Comparison of ENCODE assay signal across 22 mouse cellular contexts in genomic region chr9:79823438-79823837, GRCm38 (mm10). TPM values are rescaled to one million over a fixed set of nuclear protein-coding genes. Genes with fewer than 3 reads are reported as not detected.
A peak's percentile ranks its signal among the peaks of the same experiment; 100 is the strongest.
DNase-seq lines count a peak whose midpoint lies in the region; ATAC-seq and TF ChIP-seq lines count a peak whose summit lies in the region.
"Had no signal": no experiment of that assay in that cellular context is flagged by ENCODE, and none has a peak within 500 bp of the region (broad histone marks: within the 10 kb centered on the region; RNA-seq: fewer than 3 reads in every experiment).

No protein-coding gene starts in this region.

- H3K9ac ChIP-seq in hindbrain, embryonic 11.5 days (ENCODE audit: low read depth, low read length), result no peak overlapping the region
- H3K9ac ChIP-seq in hindbrain, embryonic 16.5 days (ENCODE audit: low read depth, low read length), result no peak overlapping the region
- H3K9ac ChIP-seq in midbrain, postnatal 0 days (replicated peaks; ENCODE audit: low read length, poor library complexity, severe bottlenecking), result no peak overlapping the region
- no peak overlapping the region for H3K9ac ChIP-seq in liver, embryonic 11.5 days (ENCODE audit: low read depth, low read length)
- H3K9ac ChIP-seq: embryonic facial prominence, embryonic 15.5 days; limb, embryonic 12.5 days; liver, embryonic 14.5 days had no signal

- peaks cover 2% of the 10 kb centered on the region; the same call in 1 of the 2 replicates for H3K9me3 ChIP-seq in hindbrain, embryonic 11.5 days (ENCODE audit: control insufficient read depth, low read length)
- peaks cover 4% of the 10 kb centered on the region for H3K9me3 ChIP-seq in hindbrain, embryonic 16.5 days (ENCODE audit: control insufficient read depth, low read length)
- no peaks in the 10 kb centered on the region for H3K9me3 ChIP-seq in midbrain, postnatal 0 days (ENCODE audit: low read length)
- H3K9me3 ChIP-seq in liver, embryonic 11.5 days (ENCODE audit: control insufficient read depth, low read length), result no peaks in the 10 kb centered on the region
- H3K9me3 ChIP-seq: embryonic facial prominence, embryonic 15.5 days; G1E had no signal

- no peak overlapping the region for H3K4me2 ChIP-seq in hindbrain, embryonic 11.5 days (replicated peaks; ENCODE audit: low read depth, low read length)
- H3K4me2 ChIP-seq in hindbrain, embryonic 16.5 days (ENCODE audit: low read length), result no peak overlapping the region
- no peak overlapping the region for H3K4me2 ChIP-seq in midbrain, postnatal 0 days (ENCODE audit: low read depth, low read length, poor library complexity, severe bottlenecking)
- no peak overlapping the region for H3K4me2 ChIP-seq in liver, embryonic 11.5 days
- H3K4me2 ChIP-seq: embryonic facial prominence, embryonic 15.5 days; limb, embryonic 12.5 days had no signal

- peak; percentile 19 to 25 for DNase-seq in cerebellum, postnatal 10 days
- no peak for DNase-seq in cerebellum, postnatal 25 days
- peak; percentile 66 for DNase-seq in hindbrain, embryonic 11.5 days (ENCODE audit: low spot score)
- peak; percentile 56 for DNase-seq in embryo, embryonic 9.5 days (ENCODE audit: extremely low spot score)
- peak; percentile 46 for DNase-seq in midbrain, postnatal 0 days (ENCODE audit: low spot score)
- no peak for DNase-seq in liver, embryonic 11.5 days (ENCODE audit: low spot score)
- no peak for DNase-seq in kidney, postnatal 4 days
- DNase-seq: adrenal gland, adult 2 months; cerebellum, postnatal 36 days; gastrocnemius, adult 2 months; heart, adult 11 months; kidney, adult 2 months; kidney, postnatal 14 days; lung, postnatal 14 days; thymus, postnatal 4 days had no signal

- 34% methylated on average over 4 of the region's 4 CpGs for WGBS in hindbrain, embryonic 11.5 days
- WGBS in hindbrain, embryonic 16.5 days, result 13% methylated on average over 4 of the region's 4 CpGs
- 22% methylated on average over 4 of the region's 4 CpGs for WGBS in midbrain, postnatal 0 days
- WGBS in liver, embryonic 11.5 days, result 84% methylated on average over 4 of the region's 4 CpGs

- no peak overlapping the region for H3K4me3 ChIP-seq in hindbrain, embryonic 11.5 days (ENCODE audit: low read depth, low read length)
- no peak overlapping the region for H3K4me3 ChIP-seq in hindbrain, embryonic 16.5 days (ENCODE audit: low read length)
- H3K4me3 ChIP-seq in midbrain, postnatal 0 days (ENCODE audit: low read depth, low read length), result no peak overlapping the region
- H3K4me3 ChIP-seq in liver, embryonic 11.5 days (ENCODE audit: low read depth, low read length), result no peak overlapping the region
- H3K4me3 ChIP-seq: embryonic facial prominence, embryonic 15.5 days; gastrocnemius, adult 2 months; left cerebral cortex, adult 2 months; limb, embryonic 12.5 days had no signal

- no peaks in the 10 kb centered on the region for H3K27me3 ChIP-seq in hindbrain, embryonic 11.5 days (ENCODE audit: control insufficient read depth, insufficient read depth, low read length)
- no peaks in the 10 kb centered on the region for H3K27me3 ChIP-seq in hindbrain, embryonic 16.5 days (replicated peaks; ENCODE audit: control insufficient read depth, insufficient read depth, low read length)
- no peaks in the 10 kb centered on the region for H3K27me3 ChIP-seq in midbrain, postnatal 0 days (ENCODE audit: insufficient read depth, low read length)
- H3K27me3 ChIP-seq in liver, embryonic 11.5 days (replicated peaks; ENCODE audit: control insufficient read depth, insufficient read depth, low read length), result no peaks in the 10 kb centered on the region
- H3K27me3 ChIP-seq: embryonic facial prominence, embryonic 15.5 days; limb, embryonic 12.5 days had no signal

- ATAC-seq in hindbrain, embryonic 11.5 days (ENCODE audit: low FRiP score), result peak; percentile 89
- no peak for ATAC-seq in hindbrain, embryonic 16.5 days
- ATAC-seq in midbrain, postnatal 0 days (ENCODE audit: low FRiP score), result no peak; the same call in 1 of the 2 replicates
- ATAC-seq in liver, embryonic 11.5 days (replicated peaks; ENCODE audit: low FRiP score), result no peak
- ATAC-seq: CD4-positive, CD25-positive, alpha-beta regulatory T cell, adult 4 months had no signal

- no peaks in the 10 kb centered on the region for H3K4me1 ChIP-seq in hindbrain, embryonic 11.5 days (replicated peaks; ENCODE audit: control insufficient read depth, insufficient read depth, low read length)
- H3K4me1 ChIP-seq in hindbrain, embryonic 16.5 days (ENCODE audit: control insufficient read depth, insufficient read depth, low read depth, low read length), result no peaks in the 10 kb centered on the region; the same call in 1 of the 2 replicates
- H3K4me1 ChIP-seq in midbrain, postnatal 0 days (ENCODE audit: insufficient read depth, low read length), result no peaks in the 10 kb centered on the region
- H3K4me1 ChIP-seq in liver, embryonic 11.5 days (replicated peaks; ENCODE audit: control insufficient read depth, insufficient read depth, low read length), result no peaks in the 10 kb centered on the region
- H3K4me1 ChIP-seq: embryonic facial prominence, embryonic 15.5 days; limb, embryonic 12.5 days had no signal

- H3K36me3 ChIP-seq in hindbrain, embryonic 11.5 days (ENCODE audit: control insufficient read depth, insufficient read depth, low read length), result peaks cover 10% of the 10 kb centered on the region
- no peaks in the 10 kb centered on the region for H3K36me3 ChIP-seq in hindbrain, embryonic 16.5 days (ENCODE audit: control insufficient read depth, insufficient read depth, low read length)
- H3K36me3 ChIP-seq in midbrain, postnatal 0 days (ENCODE audit: insufficient read depth, low read length), result no peaks in the 10 kb centered on the region
- no peaks in the 10 kb centered on the region for H3K36me3 ChIP-seq in liver, embryonic 11.5 days (ENCODE audit: control insufficient read depth, insufficient read depth, low read length)
- H3K36me3 ChIP-seq: embryonic facial prominence, embryonic 15.5 days; G1E; limb, embryonic 12.5 days had no signal

- no peak for TF ChIP-seq CTCF in midbrain, postnatal 0 days (IDR thresholded peaks at IDR 0.05)

- no peak overlapping the region for H3K27ac ChIP-seq in hindbrain, embryonic 11.5 days (ENCODE audit: low read depth, low read length)
- H3K27ac ChIP-seq in hindbrain, embryonic 16.5 days (ENCODE audit: low read depth, low read length), result no peak overlapping the region
- no peak overlapping the region for H3K27ac ChIP-seq in midbrain, postnatal 0 days (ENCODE audit: low read depth, low read length)
- H3K27ac ChIP-seq in liver, embryonic 11.5 days (ENCODE audit: low read depth, low read length), result no peak overlapping the region
- H3K27ac ChIP-seq: embryonic facial prominence, embryonic 15.5 days; gastrocnemius, adult 2 months; left cerebral cortex, adult 2 months; limb, embryonic 12.5 days; liver, embryonic 14.5 days had no signal

RNA-seq across cellular contexts. Expression of gene Tmem30a, which starts 30.1 kb away (rescaled TPM):
- 95.1 and 97.2 TPM in 2 replicates for polyA plus RNA-seq in hindbrain, embryonic 11.5 days (2014; fragmentation: Nextera tagmentation; extraction: Ambion mirVana)
- polyA plus RNA-seq in hindbrain, embryonic 16.5 days (2015; fragmentation: Nextera tagmentation; extraction: Ambion mirVana), result 122 and 127 TPM in 2 replicates
- 182 TPM in 2 replicates for total RNA-seq in midbrain, postnatal 0 days (2014; rRNA removed)
- 120 and 126 TPM in 2 replicates for polyA plus RNA-seq in midbrain, postnatal 0 days (2015; fragmentation: Nextera tagmentation; extraction: Ambion mirVana)
- polyA plus RNA-seq in liver, embryonic 11.5 days (2014; fragmentation: Nextera tagmentation; extraction: Ambion mirVana), result 46.9 and 51.5 TPM in 2 replicates

Comparison
In these comparisons a context has a peak if more than half of its experiments do, and no peak if none do; other contexts are left out.
1. DNase-seq: peak in cerebellum, postnatal 10 days (2 of 2), hindbrain, embryonic 11.5 days (single experiment), embryo, embryonic 9.5 days (single experiment) and midbrain, postnatal 0 days (single experiment); none in cerebellum, postnatal 25 days (0 of 2), liver, embryonic 11.5 days (single experiment) and kidney, postnatal 4 days (0 of 2).